Mouse (Mus musculus): ENCODE measurements around the gene Trmt6. TPM values are rescaled to one million over a fixed set of nuclear protein-coding genes. Genes with fewer than 3 reads are reported as not detected.

Trmt6 gene
- polyA plus RNA-seq, 1 experiment from 2014 or later = 15.1 TPM

GRCm38 (mm10) chr2:132846407-132847358 is 30.8 kb upstream of the Trmt6 start, which contains the start of gene Crls1:
TSS of gene Crls1 (plus strand) at chr2:132846666.
- H3K9me3 ChIP-seq (replicated peaks; ENCODE audit: control insufficient read depth, low read length) = no peaks in the 10 kb centered on the region
- H3K4me1 ChIP-seq (ENCODE audit: control insufficient read depth, insufficient read depth, low read length) = peaks cover 8% of the 10 kb centered on the region
- peak within 1 kb of the TSS; percentile 70 for H3K4me2 ChIP-seq (ENCODE audit: low read depth, low read length)
- H3K27me3 ChIP-seq (ENCODE audit: control insufficient read depth, insufficient read depth, low read length) = no peaks in the 10 kb centered on the region
- ATAC-seq (replicated peaks; ENCODE audit: extremely low read depth, insufficient read depth, low FRiP score) = peak; percentile 91
- peak within 1 kb of the TSS; percentile 85 for H3K27ac ChIP-seq (ENCODE audit: low read length)
- WGBS = under 1% methylated on average over 84 of the region's 96 CpGs
- peak within 1 kb of the TSS; percentile 82 for H3K4me3 ChIP-seq (ENCODE audit: low read length)
- peaks cover 10% of the 10 kb centered on the region; the same call in 1 of the 2 replicates for H3K36me3 ChIP-seq (ENCODE audit: control insufficient read depth, insufficient read depth)
- H3K9ac ChIP-seq (ENCODE audit: low read length) = peak within 1 kb of the TSS; percentile 86

- Histone ChIP-seq H3K27ac (ENCODE audit: low read length) (no peak overlapping the region), H3K27me3 (ENCODE audit: control insufficient read depth, insufficient read depth, low read length) (no peaks in the 10 kb centered on the region), H3K4me2 (ENCODE audit: low read depth, low read length) (no peak overlapping the region), H3K9me3 (replicated peaks; ENCODE audit: control insufficient read depth, low read length) (no peaks in the 10 kb centered on the region), H3K36me3 (ENCODE audit: control insufficient read depth, insufficient read depth) (peaks cover 2% of the 10 kb centered on the region; the same call in 1 of the 2 replicates), H3K4me3 (ENCODE audit: low read length) (no peak overlapping the region), H3K4me1 (ENCODE audit: control insufficient read depth, insufficient read depth, low read length) (no peaks in the 10 kb centered on the region), H3K9ac (ENCODE audit: low read length) (no peak overlapping the region)
- 88% methylated on average over 4 of the region's 4 CpGs for WGBS
- no peak for ATAC-seq (replicated peaks; ENCODE audit: extremely low read depth, insufficient read depth, low FRiP score)
Measured at GRCm38 (mm10) chr2:132841071-132841470, 25.2 kb upstream of the Trmt6 start.

- no peaks in the 10 kb centered on the region for H3K4me1 ChIP-seq (ENCODE audit: control insufficient read depth, insufficient read depth, low read length)
- no peak for ATAC-seq (replicated peaks; ENCODE audit: extremely low read depth, insufficient read depth, low FRiP score)
- H3K9me3 ChIP-seq (replicated peaks; ENCODE audit: control insufficient read depth, low read length) = no peaks in the 10 kb centered on the region
- H3K27me3 ChIP-seq (ENCODE audit: control insufficient read depth, insufficient read depth, low read length) = no peaks in the 10 kb centered on the region
- WGBS = 90% methylated on average over 2 of the region's 2 CpGs
- H3K9ac ChIP-seq (ENCODE audit: low read length) = no peak overlapping the region
- H3K36me3 ChIP-seq (ENCODE audit: control insufficient read depth, insufficient read depth) = peaks cover 39% of the 10 kb centered on the region
- H3K27ac ChIP-seq (ENCODE audit: low read length) = no peak overlapping the region
- no peak overlapping the region for H3K4me2 ChIP-seq (ENCODE audit: low read depth, low read length)
- H3K4me3 ChIP-seq (ENCODE audit: low read length) = no peak overlapping the region
Measured at GRCm38 (mm10) chr2:132802976-132803375, 12.9 kb downstream of the Trmt6 start.

GRCm38 (mm10) chr2:132794204-132794586 is 21.7 kb downstream of the Trmt6 start:
- H3K27ac ChIP-seq (ENCODE audit: low read length) = no peak overlapping the region
- no peak overlapping the region for H3K4me2 ChIP-seq (ENCODE audit: low read depth, low read length)
- no peaks in the 10 kb centered on the region for H3K4me1 ChIP-seq (ENCODE audit: control insufficient read depth, insufficient read depth, low read length)
- no peak for ATAC-seq (replicated peaks; ENCODE audit: extremely low read depth, insufficient read depth, low FRiP score)
- 80% methylated on average over 7 of the region's 7 CpGs for WGBS
- no peak overlapping the region for H3K9ac ChIP-seq (ENCODE audit: low read length)
- H3K4me3 ChIP-seq (ENCODE audit: low read length) = no peak overlapping the region
- H3K27me3 ChIP-seq (ENCODE audit: control insufficient read depth, insufficient read depth, low read length) = no peaks in the 10 kb centered on the region
- no peaks in the 10 kb centered on the region for H3K9me3 ChIP-seq (replicated peaks; ENCODE audit: control insufficient read depth, low read length)
- no peaks in the 10 kb centered on the region for H3K36me3 ChIP-seq (ENCODE audit: control insufficient read depth, insufficient read depth)

- Histone ChIP-seq H3K4me1 (ENCODE audit: control insufficient read depth, insufficient read depth, low read length) (no peaks in the 10 kb centered on the region), H3K9ac (ENCODE audit: low read length) (no peak overlapping the region), H3K4me2 (ENCODE audit: low read depth, low read length) (no peak overlapping the region), H3K27ac (ENCODE audit: low read length) (no peak overlapping the region), H3K9me3 (replicated peaks; ENCODE audit: control insufficient read depth, low read length) (no peaks in the 10 kb centered on the region), H3K36me3 (ENCODE audit: control insufficient read depth, insufficient read depth) (no peaks in the 10 kb centered on the region), H3K27me3 (ENCODE audit: control insufficient read depth, insufficient read depth, low read length) (no peaks in the 10 kb centered on the region), H3K4me3 (ENCODE audit: low read length) (no peak overlapping the region)
- 81% methylated on average over 19 of the region's 19 CpGs for WGBS
- no peak for ATAC-seq (replicated peaks; ENCODE audit: extremely low read depth, insufficient read depth, low FRiP score)
Measured at GRCm38 (mm10) chr2:132793441-132794203, 22.2 kb downstream of the Trmt6 start.

GRCm38 (mm10) chr2:132784039-132784438 is 31.8 kb downstream of the Trmt6 start:
- H3K9me3 ChIP-seq (replicated peaks; ENCODE audit: control insufficient read depth, low read length) = no peaks in the 10 kb centered on the region
- peaks cover 5% of the 10 kb centered on the region for H3K4me1 ChIP-seq (ENCODE audit: control insufficient read depth, insufficient read depth, low read length)
- H3K9ac ChIP-seq (ENCODE audit: low read length) = no peak overlapping the region
- no peak overlapping the region for H3K27ac ChIP-seq (ENCODE audit: low read length)
- no peak overlapping the region for H3K4me2 ChIP-seq (ENCODE audit: low read depth, low read length)
- no peaks in the 10 kb centered on the region for H3K36me3 ChIP-seq (ENCODE audit: control insufficient read depth, insufficient read depth)
- no peak for ATAC-seq (replicated peaks; ENCODE audit: extremely low read depth, insufficient read depth, low FRiP score)
- no peak overlapping the region for H3K4me3 ChIP-seq (ENCODE audit: low read length)
- H3K27me3 ChIP-seq (ENCODE audit: control insufficient read depth, insufficient read depth, low read length) = peaks cover 7% of the 10 kb centered on the region
- 73% methylated on average over 6 of the region's 6 CpGs for WGBS

- Histone ChIP-seq H3K9me3 (replicated peaks; ENCODE audit: control insufficient read depth, low read length) (no peaks in the 10 kb centered on the region), H3K4me1 (ENCODE audit: control insufficient read depth, insufficient read depth, low read length) (peaks cover 5% of the 10 kb centered on the region), H3K36me3 (ENCODE audit: control insufficient read depth, insufficient read depth) (no peaks in the 10 kb centered on the region), H3K9ac (ENCODE audit: low read length) (no peak overlapping the region), H3K4me2 (ENCODE audit: low read depth, low read length) (peak overlapping the region; percentile 82), H3K4me3 (ENCODE audit: low read length) (peak overlapping the region; percentile 48), H3K27ac (ENCODE audit: low read length) (no peak overlapping the region), H3K27me3 (ENCODE audit: control insufficient read depth, insufficient read depth, low read length) (peaks cover 7% of the 10 kb centered on the region)
- WGBS = under 1% methylated on average over 41 of the region's 41 CpGs
- peak; percentile 99 for ATAC-seq (replicated peaks; ENCODE audit: extremely low read depth, insufficient read depth, low FRiP score)
Measured at GRCm38 (mm10) chr2:132781439-132782068, 34.3 kb downstream of the Trmt6 start.

GRCm38 (mm10) chr2:132780978-132781377 is 34.9 kb downstream of the Trmt6 start, which contains the start of gene Chgb:
TSS of gene Chgb (plus strand) at chr2:132781278.
- H3K36me3 ChIP-seq (ENCODE audit: control insufficient read depth, insufficient read depth) = no peaks in the 10 kb centered on the region
- no peak within 1 kb of the TSS for H3K27ac ChIP-seq (ENCODE audit: low read length)
- H3K4me2 ChIP-seq (ENCODE audit: low read depth, low read length) = peak within 1 kb of the TSS; percentile 82
- no peak for ATAC-seq (replicated peaks; ENCODE audit: extremely low read depth, insufficient read depth, low FRiP score)
- peaks cover 5% of the 10 kb centered on the region for H3K4me1 ChIP-seq (ENCODE audit: control insufficient read depth, insufficient read depth, low read length)
- no peaks in the 10 kb centered on the region for H3K9me3 ChIP-seq (replicated peaks; ENCODE audit: control insufficient read depth, low read length)
- H3K27me3 ChIP-seq (ENCODE audit: control insufficient read depth, insufficient read depth, low read length) = peaks cover 7% of the 10 kb centered on the region
- WGBS = 16% methylated on average over 4 of the region's 4 CpGs
- H3K4me3 ChIP-seq (ENCODE audit: low read length) = peak within 1 kb of the TSS; percentile 48
- no peak within 1 kb of the TSS for H3K9ac ChIP-seq (ENCODE audit: low read length)

Data from heart, embryonic 16.5 days (tissue).